Mouse (Mus musculus) intestine, postnatal 0 days (tissue): ENCODE measurements around the gene Adssl1. TPM values are rescaled to one million over a fixed set of nuclear protein-coding genes. Genes with fewer than 3 reads are reported as not detected.

ENCODE experiments used
- ATAC-seq: fragments of 200-750 bp; cut with Nextera tagmentation; 2 replicates; pipeline ENCODE4 v1.8.0; 2017; ENCODE audit warnings: mild to moderate bottlenecking, moderate TSS enrichment, moderate library complexity
- H3K27ac ChIP-seq: fragments of 300-500 bp; sonication (generic); 2 replicates; pipeline ENCODE4 v1.5.1; 2014; ENCODE audit warnings: mild to moderate bottlenecking, low read depth, low read length, moderate library complexity
- H3K27me3 ChIP-seq: fragments of 300-500 bp; sonication (generic); replicated peaks from 2 replicates; pipeline ENCODE4 v1.6.1; 2014; ENCODE audit warnings: low read length, mixed read lengths; ENCODE audit not compliant: control insufficient read depth, insufficient read depth
- H3K36me3 ChIP-seq: fragments of 300-500 bp; sonication (generic); 2 replicates; pipeline ENCODE4 v1.6.1; 2014; ENCODE audit warnings: mild to moderate bottlenecking, moderate library complexity; ENCODE audit not compliant: control insufficient read depth, insufficient read depth
- H3K4me1 ChIP-seq: fragments of 300-500 bp; sonication (generic); replicated peaks from 2 replicates; pipeline ENCODE4 v1.6.1; 2014; ENCODE audit warnings: antibody characterized with exemption, low read length, mixed read lengths; ENCODE audit not compliant: control insufficient read depth, insufficient read depth
- H3K4me2 ChIP-seq: fragments of 300-500 bp; sonication (generic); replicated peaks from 2 replicates; pipeline ENCODE4 v1.6.1; 2014; ENCODE audit warnings: low read depth, mild to moderate bottlenecking, moderate library complexity
- H3K4me3 ChIP-seq: fragments of 300-500 bp; sonication (generic); 2 replicates; pipeline ENCODE4 v1.5.1; 2014; ENCODE audit warnings: low read depth, low read length
- H3K9ac ChIP-seq: fragments of 300-500 bp; sonication (generic); 2 replicates; pipeline ENCODE4 v1.6.1; 2014; ENCODE audit warnings: mild to moderate bottlenecking, low read depth, low read length
- H3K9me3 ChIP-seq: fragments of 300-500 bp; sonication (generic); 2 replicates; pipeline ENCODE4 v1.6.1; 2016; ENCODE audit warnings: mixed run types; ENCODE audit not compliant: control insufficient read depth
- CTCF ChIP-seq: sonication (generic); IDR thresholded peaks from 2 replicates; pipeline ENCODE4 v1.5.1; 2016; ENCODE audit warnings: low read depth, mild to moderate bottlenecking, control low read depth, antibody characterized with exemption, moderate library complexity
- WGBS: fragments of 180-500 bp; shearing (Covaris S2); extraction: QIAGEN DNeasy Blood & Tissue Kit; methylation state at CpG from one replicate; pipeline ENCODE4 v1.1.7; 2014; 5-methylcytosine and 5-hydroxymethylcytosine counted together
- polyA plus RNA-seq: library from polyadenylated mRNA; unstranded; fragments of >200 nt; fragmentation: Nextera tagmentation; extraction: Ambion mirVana; gene quantifications from 2 replicates; pipeline ENCODE4 v1.2.1, GENCODE M21; 2015

Adssl1 gene
- polyA plus RNA-seq, 1 experiment from 2014 or later: 0.57 TPM

- TF ChIP-seq CTCF: no peak
- Histone ChIP-seq H3K27me3 (no peaks in the 10 kb centered on the region), H3K4me2 (no peak overlapping the region), H3K36me3 (peaks cover 84% of the 10 kb centered on the region), H3K4me3 (no peak overlapping the region), H3K9ac (no peak overlapping the region), H3K9me3 (no peaks in the 10 kb centered on the region), H3K4me1 (peaks cover 16% of the 10 kb centered on the region), H3K27ac (no peak overlapping the region)
- no peak for ATAC-seq
- 84% methylated on average over 7 of the region's 7 CpGs for WGBS
Observed at GRCm38 (mm10) chr12:112658619-112659018, 38.8 kb downstream of the Adssl1 start.

- ATAC-seq: no peak
- Histone ChIP-seq H3K36me3 (peaks cover 82% of the 10 kb centered on the region), H3K27ac (no peak overlapping the region), H3K27me3 (no peaks in the 10 kb centered on the region), H3K9ac (no peak overlapping the region), H3K4me3 (no peak overlapping the region), H3K4me1 (peaks cover 16% of the 10 kb centered on the region), H3K9me3 (no peaks in the 10 kb centered on the region), H3K4me2 (no peak overlapping the region)
- peak; percentile 75 for TF ChIP-seq CTCF
- 83% methylated on average over 6 of the region's 6 CpGs for WGBS
Observed at GRCm38 (mm10) chr12:112659109-112659508, 39.3 kb downstream of the Adssl1 start.

GRCm38 (mm10) chr12:112660576-112661326, 40.9 kb downstream of the Adssl1 start:
- Histone ChIP-seq H3K36me3 (peaks cover 73% of the 10 kb centered on the region), H3K27me3 (no peaks in the 10 kb centered on the region), H3K9me3 (no peaks in the 10 kb centered on the region), H3K9ac (no peak overlapping the region), H3K27ac (peak overlapping the region; percentile 67), H3K4me3 (no peak overlapping the region), H3K4me1 (peaks cover 27% of the 10 kb centered on the region), H3K4me2 (peak overlapping the region; percentile 25)
- peak; percentile 83 for ATAC-seq
- TF ChIP-seq CTCF: peak; percentile 60
- WGBS: 18% methylated on average over 5 of the region's 5 CpGs

- Histone ChIP-seq H3K9me3 (no peaks in the 10 kb centered on the region), H3K36me3 (peaks cover 73% of the 10 kb centered on the region), H3K4me1 (peaks cover 28% of the 10 kb centered on the region), H3K4me2 (peak overlapping the region; percentile 25), H3K4me3 (no peak overlapping the region), H3K27me3 (no peaks in the 10 kb centered on the region), H3K9ac (no peak overlapping the region), H3K27ac (peak overlapping the region; percentile 67)
- no peak for ATAC-seq
- no peak for TF ChIP-seq CTCF
- WGBS: 69% methylated on average over 3 of the region's 3 CpGs
Observed at GRCm38 (mm10) chr12:112661327-112661605, 41.4 kb downstream of the Adssl1 start.

- H3K4me1 ChIP-seq: peaks cover 28% of the 10 kb centered on the region
- no peak for TF ChIP-seq CTCF
- no peaks in the 10 kb centered on the region for H3K27me3 ChIP-seq
- H3K9me3 ChIP-seq: no peaks in the 10 kb centered on the region
- 68% methylated on average over 9 of the region's 9 CpGs for WGBS
- no peak for ATAC-seq
- H3K27ac ChIP-seq: peak overlapping the region; percentile 67; the same call in 1 of the 2 replicates
- H3K36me3 ChIP-seq: peaks cover 73% of the 10 kb centered on the region
- H3K9ac ChIP-seq: no peak overlapping the region
- H3K4me3 ChIP-seq: no peak overlapping the region
- no peak overlapping the region for H3K4me2 ChIP-seq
Observed at GRCm38 (mm10) chr12:112661851-112662250, 42.0 kb downstream of the Adssl1 start.

- peaks cover 28% of the 10 kb centered on the region for H3K4me1 ChIP-seq
- peaks cover 73% of the 10 kb centered on the region for H3K36me3 ChIP-seq
- no peaks in the 10 kb centered on the region for H3K9me3 ChIP-seq
- H3K9ac ChIP-seq: no peak overlapping the region
- WGBS: 86% methylated on average over 11 of the region's 11 CpGs
- H3K4me3 ChIP-seq: no peak overlapping the region
- no peak overlapping the region for H3K4me2 ChIP-seq
- no peak for ATAC-seq
- H3K27me3 ChIP-seq: no peaks in the 10 kb centered on the region
- no peak for TF ChIP-seq CTCF
- no peak overlapping the region for H3K27ac ChIP-seq
Observed at GRCm38 (mm10) chr12:112663303-112663702, 43.5 kb downstream of the Adssl1 start.

- H3K27ac ChIP-seq: no peak overlapping the region
- no peak overlapping the region for H3K9ac ChIP-seq
- TF ChIP-seq CTCF: no peak
- H3K4me1 ChIP-seq: peaks cover 28% of the 10 kb centered on the region
- H3K27me3 ChIP-seq: no peaks in the 10 kb centered on the region
- H3K4me3 ChIP-seq: no peak overlapping the region
- WGBS: 87% methylated on average over 12 of the region's 12 CpGs
- no peaks in the 10 kb centered on the region for H3K9me3 ChIP-seq
- peaks cover 73% of the 10 kb centered on the region for H3K36me3 ChIP-seq
- no peak overlapping the region for H3K4me2 ChIP-seq
- no peak for ATAC-seq
Observed at GRCm38 (mm10) chr12:112663716-112664115, 43.9 kb downstream of the Adssl1 start.
